Mouse (Mus musculus) brain, embryonic 18.5 days (tissue): Measurements from ENCODE around the gene Slc4a1ap.
"Not testable (repeated sequence)": the region's sequence is repeated elsewhere in the genome, so short reads cannot be mapped to it uniquely, and the experiment has no call there.

ENCODE experiments used
- DNase-seq: peaks from one replicate; pipeline ENCODE4 v3.0.0-alpha.2; 2012; ENCODE audit warnings: low read depth, low spot score

Slc4a1ap gene

DNA sequence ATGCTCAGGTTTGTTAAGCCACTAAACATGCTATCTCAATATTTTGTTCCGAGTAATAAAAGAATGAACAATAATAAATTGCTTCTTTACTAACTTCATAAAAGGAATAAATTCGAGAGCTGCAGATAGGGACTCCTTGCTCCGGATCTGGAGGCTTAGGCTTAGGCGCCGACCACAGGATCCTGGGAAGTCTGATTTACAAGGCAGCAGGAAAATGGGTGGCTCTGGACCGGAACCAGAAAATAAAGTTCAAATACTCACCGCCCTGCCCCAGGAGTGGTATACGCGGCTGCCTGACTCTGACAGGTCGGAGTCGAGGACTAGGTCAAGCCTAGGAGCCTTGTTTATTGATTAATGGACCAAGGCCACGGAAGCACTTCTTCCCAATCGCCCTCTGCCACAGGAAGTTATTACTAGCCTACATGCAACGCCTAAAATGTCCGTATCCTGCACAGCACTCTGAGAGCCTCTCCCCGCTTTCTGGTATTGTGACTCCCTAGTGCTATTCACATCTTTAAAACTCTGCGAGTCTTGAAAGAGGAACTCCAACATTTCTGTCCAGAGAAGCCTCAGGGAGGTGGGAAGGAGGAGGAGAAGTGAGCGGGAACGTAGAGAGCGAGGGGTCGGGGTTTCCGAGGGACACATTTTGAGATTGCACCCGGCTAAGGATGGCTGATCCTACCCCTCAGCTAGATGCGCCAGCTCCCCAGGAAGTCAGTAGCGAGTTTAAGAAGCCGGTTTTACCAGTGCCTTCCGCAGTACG, at the start of gene Slc4a1ap:
Gene Slc4a1ap (plus strand): TSS at position 642 of the 763 bp plus-strand sequence.
- peak; percentile 74 for DNase-seq

DNA sequence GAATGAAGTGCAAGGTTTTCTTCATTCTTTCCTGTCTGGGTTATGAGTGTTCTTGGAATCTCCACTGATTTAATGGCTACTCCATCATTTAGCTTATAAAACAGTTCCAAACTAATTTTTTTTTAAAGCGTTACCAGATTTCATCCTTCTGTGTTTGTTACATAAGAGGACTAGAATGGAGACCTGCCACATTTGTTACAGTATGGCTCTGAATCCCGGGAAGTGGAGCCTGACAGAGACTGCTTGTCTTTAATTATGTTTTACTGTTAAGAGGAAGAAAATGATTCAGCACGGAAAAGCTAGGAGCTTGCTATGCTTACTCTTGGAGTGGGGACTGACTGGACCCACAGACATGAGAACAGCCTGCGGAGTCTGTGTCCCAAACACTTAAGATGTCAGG, 46.3 kb upstream of the Slc4a1ap start:
- DNase-seq: no peak

DNA sequence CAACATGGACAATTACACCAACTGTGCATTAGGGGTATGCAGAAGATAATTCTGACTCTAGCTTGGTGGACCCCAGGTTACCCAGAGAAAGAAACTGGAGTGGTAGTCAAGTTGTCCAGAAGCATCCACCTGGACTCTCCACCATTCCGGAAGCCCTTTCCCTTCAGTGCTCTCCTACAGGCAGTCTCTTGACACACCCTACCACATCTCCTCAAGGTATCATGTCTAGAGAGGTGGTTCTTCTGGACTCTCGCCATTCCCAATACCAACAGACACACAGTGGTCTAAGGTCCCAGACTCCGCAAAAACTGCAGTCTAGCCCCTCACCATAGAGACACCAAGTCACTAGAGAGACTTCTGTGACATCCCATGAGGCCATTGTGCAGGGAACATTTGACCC, 41.4 kb upstream of the Slc4a1ap start, which contains the start of gene 4930548H24Rik:
Gene 4930548H24Rik (plus strand): TSS at position 301 of the 400 bp plus-strand sequence.
- no peak for DNase-seq

- DNase-seq: no peak
These were observed 38.9 kb upstream of the Slc4a1ap start for GRCm38 (mm10) chr5:31487889-31488288.

- no peak for DNase-seq
These were observed 37.6 kb upstream of the Slc4a1ap start for GRCm38 (mm10) chr5:31489116-31489769.

DNA sequence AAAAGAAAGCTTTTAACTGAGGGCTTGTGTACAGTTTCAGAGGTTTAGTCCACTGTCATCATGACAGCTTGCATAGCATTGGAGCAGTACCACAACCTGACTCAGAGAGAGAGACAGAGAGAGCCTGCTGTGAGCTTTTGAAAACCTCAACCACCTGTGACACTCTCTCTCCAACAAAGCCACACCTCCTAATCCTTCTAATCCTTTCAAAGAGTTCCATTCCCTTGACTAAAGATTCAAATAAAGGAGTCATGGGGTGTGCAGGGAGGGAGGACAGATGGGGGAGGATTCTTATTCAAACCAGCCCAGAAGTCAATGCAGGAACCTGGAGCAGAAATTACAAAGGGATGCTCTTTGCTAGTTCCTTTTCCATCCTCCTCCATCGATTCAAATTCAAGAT, 34.8 kb upstream of the Slc4a1ap start:
- no peak for DNase-seq

DNA sequence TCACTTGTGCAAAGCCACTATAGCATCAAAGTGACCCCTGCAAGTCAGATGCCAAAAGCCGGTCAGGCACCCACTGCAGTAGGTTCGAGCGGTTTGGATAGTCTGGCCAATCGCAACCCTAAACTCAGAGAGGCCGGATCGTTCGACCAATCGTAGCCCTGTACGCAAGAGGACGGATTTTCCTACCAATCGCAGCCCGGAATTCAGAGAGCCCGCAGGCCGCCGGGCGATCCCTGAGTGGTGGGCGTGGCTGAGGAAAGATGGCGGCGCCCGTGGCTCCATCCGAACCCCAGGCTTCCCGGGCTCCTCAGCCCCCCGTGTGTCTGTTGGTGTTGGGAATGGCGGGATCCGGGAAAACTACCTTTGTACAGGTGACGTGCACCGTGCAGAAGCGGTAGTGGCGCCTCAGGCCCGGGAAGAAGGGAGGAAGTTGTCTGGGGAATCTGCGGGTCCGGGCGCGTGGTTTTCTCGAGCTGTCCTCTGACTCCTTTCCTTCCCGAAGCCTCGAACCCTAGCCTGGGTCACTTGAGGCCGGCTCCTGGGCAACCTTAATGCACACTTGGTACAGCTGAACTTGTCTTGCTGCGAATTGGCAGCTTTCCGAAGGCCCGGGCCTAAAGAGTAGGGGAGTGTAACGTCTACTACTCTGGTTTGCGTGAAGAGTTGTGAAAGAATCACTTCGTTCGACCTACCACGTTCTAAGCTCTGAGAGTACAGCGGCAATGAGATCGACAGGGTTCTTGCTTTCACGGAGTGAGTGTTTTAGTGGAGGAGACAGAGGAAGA, 32.1 kb upstream of the Slc4a1ap start, which contains the start of gene Gpn1:
Gene Gpn1 (plus strand): TSS at position 229 of the 785 bp plus-strand sequence.
- DNase-seq: peak; percentile 84

DNA sequence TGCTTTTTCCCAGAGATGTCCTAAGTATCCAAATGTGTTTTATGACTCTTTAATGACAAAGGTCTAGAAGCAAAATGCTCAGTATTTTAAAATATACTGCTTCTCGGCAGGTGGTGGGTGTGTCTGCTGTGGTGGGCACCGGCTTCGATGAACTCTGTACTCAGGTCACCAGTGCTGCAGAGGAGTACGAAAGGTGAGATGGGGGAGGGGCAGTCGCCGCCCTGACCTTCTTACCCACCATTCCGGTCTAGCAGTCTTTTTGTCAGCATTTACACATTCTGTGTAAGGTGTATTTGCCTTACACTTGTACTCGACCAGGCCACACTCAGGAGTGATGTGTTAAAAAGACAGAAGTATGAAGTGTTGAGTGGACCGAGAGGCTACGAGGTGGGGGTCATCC, 22.0 kb upstream of the Slc4a1ap start:
- DNase-seq: no peak

DNA sequence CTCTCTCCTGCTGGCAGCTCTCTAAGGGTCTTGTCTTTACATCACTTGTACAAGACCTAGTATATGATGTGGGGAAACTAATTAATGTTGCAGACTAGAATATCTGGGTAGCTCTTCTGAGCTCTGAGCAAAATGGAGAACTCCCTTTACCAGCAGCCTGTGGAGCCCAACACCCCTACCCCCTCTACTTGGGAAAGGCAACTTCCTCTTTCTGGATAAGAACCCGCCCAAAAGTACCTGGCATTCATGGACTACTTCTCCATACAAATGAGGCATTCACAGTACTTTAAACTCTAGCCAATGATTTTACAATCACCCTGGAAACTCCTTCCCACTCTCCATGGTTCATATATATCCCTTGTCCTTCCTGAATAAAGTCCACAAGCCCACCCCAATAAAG, 14.3 kb upstream of the Slc4a1ap start:
- no peak for DNase-seq

DNA sequence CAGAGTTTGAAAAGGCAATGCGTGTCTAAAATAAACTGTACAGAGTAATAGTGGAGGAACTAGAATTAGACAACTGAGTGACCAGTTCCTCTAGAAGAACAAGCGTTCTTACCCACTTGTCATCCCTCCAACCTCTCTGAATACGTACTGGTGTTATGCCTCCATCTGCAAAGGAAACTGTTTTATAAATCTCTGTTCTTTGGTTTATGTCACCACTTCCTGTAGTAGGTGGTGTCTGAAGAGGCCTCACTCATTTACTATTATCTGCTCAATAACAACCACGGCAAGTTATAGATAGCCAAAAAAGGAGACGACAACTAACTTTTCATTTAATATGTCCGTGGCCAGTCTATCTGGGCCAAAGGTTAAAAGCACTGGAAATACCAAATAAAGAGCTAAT, 6.2 kb upstream of the Slc4a1ap start:
- no peak for DNase-seq

- no peak for DNase-seq
These were observed 404 bp downstream of the Slc4a1ap start for GRCm38 (mm10) chr5:31527117-31527680.

GRCm38 (mm10) chr5:31527707-31528106, 912 bp downstream of the Slc4a1ap start, which contains the start of gene Supt7l:
Gene Supt7l, minus strand, starts transcription at chr5:31527807.
- not testable (repeated sequence) for DNase-seq

DNA sequence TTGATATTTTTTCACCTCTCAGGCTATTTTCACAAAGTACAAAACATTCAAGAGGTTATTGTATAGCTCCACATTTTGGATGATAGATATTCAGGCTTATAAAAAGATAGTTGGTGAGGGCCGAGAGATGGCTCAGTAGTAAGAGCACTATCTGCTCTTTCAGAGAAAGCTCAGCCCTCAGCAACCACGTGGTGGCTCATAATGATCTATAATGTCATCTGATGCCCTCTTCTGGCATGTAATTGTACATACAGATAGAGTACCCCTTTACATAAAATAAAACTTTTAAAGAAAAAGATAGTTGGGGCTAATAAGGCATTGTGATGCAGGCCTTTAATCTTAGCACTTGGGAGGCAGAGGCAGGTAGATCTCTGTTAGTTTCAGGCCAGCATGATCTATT, 1.8 kb downstream of the Slc4a1ap start:
- no peak for DNase-seq

DNA sequence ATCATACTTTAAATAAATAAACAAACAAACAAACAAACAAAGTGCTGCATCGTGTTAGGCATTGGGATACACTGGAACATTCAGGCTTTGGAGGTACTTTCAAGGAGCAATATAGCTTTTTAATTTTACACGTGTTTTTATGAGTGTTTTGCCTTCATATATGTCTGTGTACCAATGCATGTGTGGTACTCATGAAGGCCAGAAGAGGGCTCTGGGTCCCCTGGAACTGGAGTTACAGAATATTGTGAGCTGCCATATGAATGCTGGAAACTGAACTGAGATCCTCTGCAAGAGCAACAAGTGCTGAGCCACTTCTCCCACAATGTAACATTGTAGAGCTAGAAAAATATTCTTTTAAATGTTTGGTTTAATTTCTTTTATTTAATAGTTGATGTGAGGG, 8.4 kb downstream of the Slc4a1ap start:
- no peak for DNase-seq

DNA sequence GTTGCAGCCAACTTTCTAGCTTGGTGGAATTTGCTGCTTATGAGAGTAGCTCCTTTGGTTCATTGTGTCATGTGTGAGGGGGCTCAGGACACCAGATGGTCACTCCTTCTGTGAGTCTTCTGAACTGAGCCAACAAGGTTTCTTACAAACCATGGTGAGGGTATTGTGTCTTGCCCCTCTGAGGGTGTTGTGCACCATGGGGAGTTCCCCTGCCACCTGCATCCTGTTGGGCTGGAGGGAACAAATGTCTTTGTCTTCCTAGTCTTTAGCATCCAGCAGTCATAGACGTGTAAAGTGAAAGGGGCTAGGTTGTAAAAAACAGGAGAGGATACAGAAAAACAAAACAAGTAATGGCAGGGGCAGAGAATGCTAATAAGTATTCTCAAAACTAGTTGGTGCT, 32.6 kb downstream of the Slc4a1ap start:
- DNase-seq: no peak

- no peak for DNase-seq
These were observed 33.6 kb downstream of the Slc4a1ap start for GRCm38 (mm10) chr5:31560352-31560751.

DNA sequence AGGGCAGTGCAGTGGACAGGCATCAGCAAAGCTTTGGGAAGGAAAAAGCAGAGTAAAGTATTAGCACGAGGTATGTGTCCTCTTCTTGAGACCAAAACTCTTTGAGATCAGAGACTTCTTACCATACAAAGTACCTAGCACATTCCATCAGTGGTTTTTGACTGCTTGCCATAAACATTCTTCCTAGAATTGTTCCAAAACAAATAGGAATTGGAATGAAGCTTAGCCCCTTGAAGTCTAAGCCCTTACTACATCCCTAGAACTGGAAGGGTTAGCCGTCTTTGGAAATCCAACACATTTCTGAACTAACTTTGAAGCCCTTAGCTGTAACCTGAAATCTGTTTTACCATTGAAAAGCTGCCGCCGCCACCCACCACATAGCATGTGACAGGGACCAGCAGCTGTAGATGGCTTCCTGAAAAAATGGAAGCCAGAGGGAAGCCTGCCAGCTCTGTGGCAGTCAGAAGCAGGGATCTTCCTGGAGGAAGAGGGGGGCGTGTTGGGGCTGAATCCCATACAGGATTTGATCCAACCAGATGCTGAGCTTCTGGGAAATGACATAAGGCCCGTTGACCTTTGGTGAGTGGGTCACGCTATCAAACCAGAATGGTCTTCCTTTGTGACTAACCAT, 35.4 kb downstream of the Slc4a1ap start:
- no peak for DNase-seq

DNA sequence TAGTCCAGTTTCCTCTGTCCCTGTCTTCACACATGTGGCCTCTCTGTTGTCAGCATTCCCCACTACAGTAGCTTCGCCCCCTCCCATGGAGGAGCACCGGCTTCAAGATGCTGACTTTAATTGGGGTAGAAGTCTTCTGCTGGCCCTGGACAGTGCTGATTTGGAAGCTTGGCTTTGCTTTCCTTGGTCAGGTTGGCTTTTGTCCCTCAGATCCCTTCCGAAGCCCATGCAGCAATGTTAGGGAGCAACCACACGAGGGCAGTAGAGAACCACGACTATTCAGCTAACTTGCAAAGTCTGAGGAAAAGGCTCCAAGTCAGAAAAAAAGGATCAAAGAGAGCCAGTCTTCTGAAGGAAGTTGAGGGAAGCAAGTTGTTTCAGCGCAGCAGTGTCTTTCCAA, 36.7 kb downstream of the Slc4a1ap start:
- DNase-seq: peak; percentile 60

- no peak for DNase-seq
These were observed 37.1 kb downstream of the Slc4a1ap start for GRCm38 (mm10) chr5:31563905-31564304.

- no peak for DNase-seq
These were observed 38.2 kb downstream of the Slc4a1ap start for GRCm38 (mm10) chr5:31564976-31565375.

DNA sequence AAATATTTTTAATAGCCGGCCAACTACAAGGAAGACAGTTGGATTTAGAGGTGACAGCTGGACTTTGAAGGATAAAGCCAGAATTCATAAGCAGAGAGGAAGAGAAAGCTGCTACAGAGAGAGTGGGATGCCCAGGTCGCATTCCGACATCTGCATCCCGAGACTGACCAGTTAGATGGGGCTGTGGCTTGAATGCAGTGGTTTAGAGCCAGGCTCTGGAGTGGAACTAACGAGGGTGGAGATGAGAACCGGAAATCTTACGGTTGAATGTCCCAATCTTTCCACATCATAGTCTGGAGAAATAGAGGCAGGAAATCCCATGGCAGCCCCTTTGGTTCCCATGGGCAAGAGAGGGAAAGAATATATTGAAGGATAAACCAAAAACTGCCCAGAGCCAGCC, 39.2 kb downstream of the Slc4a1ap start:
- no peak for DNase-seq
